Mouse (Mus musculus): Measurements from ENCODE around the gene Lrpprc.
"Not testable (repeated sequence)": the region's sequence is repeated elsewhere in the genome, so short reads cannot be mapped to it uniquely, and the experiment has no call there.

Gene Lrpprc

GRCm38 (mm10) chr17:84790447-84791098 is at the start of gene Lrpprc:
Lrpprc (minus strand) TSS chr17:84790789.
- DNase-seq (ENCODE audit: low read depth): peak; percentile 97

GRCm38 (mm10) chr17:84837780-84838179 is 47.2 kb upstream of the Lrpprc start:
- peak; percentile 82 for DNase-seq (ENCODE audit: low read depth)

- DNase-seq (ENCODE audit: low read depth): no peak
Measured at GRCm38 (mm10) chr17:84835249-84835648, 44.7 kb upstream of the Lrpprc start.

GRCm38 (mm10) chr17:84832346-84832745 is 41.8 kb upstream of the Lrpprc start:
- no peak for DNase-seq (ENCODE audit: low read depth)

GRCm38 (mm10) chr17:84828301-84828700 is 37.7 kb upstream of the Lrpprc start:
- DNase-seq (ENCODE audit: low read depth): no peak

GRCm38 (mm10) chr17:84820603-84821002 is 30.0 kb upstream of the Lrpprc start:
- DNase-seq (ENCODE audit: low read depth): peak; percentile 27

GRCm38 (mm10) chr17:84818390-84818789 is 27.8 kb upstream of the Lrpprc start:
- DNase-seq (ENCODE audit: low read depth): no peak

GRCm38 (mm10) chr17:84816014-84816461 is 25.4 kb upstream of the Lrpprc start:
- no peak for DNase-seq (ENCODE audit: low read depth)

GRCm38 (mm10) chr17:84814905-84815304 is 24.3 kb upstream of the Lrpprc start:
- DNase-seq (ENCODE audit: low read depth): no peak

GRCm38 (mm10) chr17:84814192-84814591 is 23.6 kb upstream of the Lrpprc start:
- DNase-seq (ENCODE audit: low read depth): not testable (repeated sequence)

GRCm38 (mm10) chr17:84792006-84792405 is 1.4 kb upstream of the Lrpprc start:
- DNase-seq (ENCODE audit: low read depth): peak; percentile 19

- DNase-seq (ENCODE audit: low read depth): no peak
Measured at GRCm38 (mm10) chr17:84791156-84791555, 567 bp upstream of the Lrpprc start.

- peak; percentile 66 for DNase-seq (ENCODE audit: low read depth)
Measured at GRCm38 (mm10) chr17:84790043-84790442, 546 bp downstream of the Lrpprc start.

GRCm38 (mm10) chr17:84788376-84789125 is 2.0 kb downstream of the Lrpprc start:
- no peak for DNase-seq (ENCODE audit: low read depth)

GRCm38 (mm10) chr17:84787477-84787876 is 3.1 kb downstream of the Lrpprc start:
- no peak for DNase-seq (ENCODE audit: low read depth)

- no peak for DNase-seq (ENCODE audit: low read depth)
Measured at GRCm38 (mm10) chr17:84786911-84787310, 3.7 kb downstream of the Lrpprc start.

GRCm38 (mm10) chr17:84785176-84785575 is 5.4 kb downstream of the Lrpprc start:
- no peak for DNase-seq (ENCODE audit: low read depth)

- DNase-seq (ENCODE audit: low read depth): no peak
Measured at GRCm38 (mm10) chr17:84783491-84783890, 7.1 kb downstream of the Lrpprc start.

- no peak for DNase-seq (ENCODE audit: low read depth)
Measured at GRCm38 (mm10) chr17:84780321-84780720, 10.3 kb downstream of the Lrpprc start.

- DNase-seq (ENCODE audit: low read depth): no peak
Measured at GRCm38 (mm10) chr17:84778477-84778978, 12.1 kb downstream of the Lrpprc start.

- DNase-seq (ENCODE audit: low read depth): no peak
Measured at GRCm38 (mm10) chr17:84776362-84777000, 14.1 kb downstream of the Lrpprc start.

- no peak for DNase-seq (ENCODE audit: low read depth)
Measured at GRCm38 (mm10) chr17:84775291-84775690, 15.3 kb downstream of the Lrpprc start.

- DNase-seq (ENCODE audit: low read depth): no peak
Measured at GRCm38 (mm10) chr17:84771882-84772281, 18.7 kb downstream of the Lrpprc start.
